Mouse (Mus musculus): ENCODE results near the gene Nsmce4a. TPM values are rescaled to one million over a fixed set of nuclear protein-coding genes. Genes with fewer than 3 reads are reported as not detected.
"Not testable (repeated sequence)": the region's sequence is repeated elsewhere in the genome, so short reads cannot be mapped to it uniquely, and the experiment has no call there.

Nsmce4a gene
- total RNA-seq, 2 experiments from 2014 or later = 28.6 to 33.8 TPM

GRCm38 (mm10) chr7:130546791-130547484, 26.0 kb downstream of the Nsmce4a start:
- DNase-seq = peak; percentile 95
- peak overlapping the region; percentile 99 for H3K27ac ChIP-seq
- H3K4me3 ChIP-seq = peak overlapping the region; percentile 94
- intact Hi-C loops (cut with DNase I) = no loop called here
- peak; percentile 91 for TF ChIP-seq CTCF (IDR thresholded peaks at IDR 0.05)

- no peak for TF ChIP-seq CTCF (IDR thresholded peaks at IDR 0.05)
- DNase-seq = no peak
- Histone ChIP-seq H3K27ac (peak overlapping the region; percentile 99), H3K4me3 (peak overlapping the region; percentile 94)
- intact Hi-C loops (cut with DNase I) = no loop called here
Measured at GRCm38 (mm10) chr7:130546421-130546790, 26.5 kb downstream of the Nsmce4a start.

- Histone ChIP-seq H3K27ac (peak overlapping the region; percentile 99), H3K4me3 (peak overlapping the region; percentile 94)
- DNase-seq = no peak
- no peak for TF ChIP-seq CTCF (IDR thresholded peaks at IDR 0.05)
- intact Hi-C loops (cut with DNase I) = no loop called here
Measured at GRCm38 (mm10) chr7:130545893-130546292, 27.0 kb downstream of the Nsmce4a start.

- H3K27ac ChIP-seq = peak overlapping the region; percentile 99
- no peak for TF ChIP-seq CTCF (IDR thresholded peaks at IDR 0.05)
- DNase-seq = peak; percentile 2
- intact Hi-C loops (cut with DNase I) = no loop called here
- peak overlapping the region; percentile 94; the same call in 1 of the 2 replicates for H3K4me3 ChIP-seq
Measured at GRCm38 (mm10) chr7:130545401-130545800, 27.5 kb downstream of the Nsmce4a start.

GRCm38 (mm10) chr7:130543181-130543580, 29.7 kb downstream of the Nsmce4a start:
- TF ChIP-seq CTCF (IDR thresholded peaks at IDR 0.05) = no peak
- no peak overlapping the region for H3K4me3 ChIP-seq
- intact Hi-C loops (cut with DNase I) = no loop called here
- peak; percentile 1 for DNase-seq
- no peak overlapping the region for H3K27ac ChIP-seq

GRCm38 (mm10) chr7:130540176-130540575, 32.7 kb downstream of the Nsmce4a start:
- intact Hi-C loops (cut with DNase I) = no loop called here
- Histone ChIP-seq H3K27ac (peak overlapping the region; percentile 2; the same call in 1 of the 2 replicates), H3K4me3 (no peak overlapping the region)
- no peak for TF ChIP-seq CTCF (IDR thresholded peaks at IDR 0.05)
- DNase-seq = peak; percentile 11

GRCm38 (mm10) chr7:130537068-130537467, 35.9 kb downstream of the Nsmce4a start:
- Histone ChIP-seq H3K27ac (no peak overlapping the region), H3K4me3 (no peak overlapping the region)
- intact Hi-C loops (cut with DNase I) = loop anchor here (10.0 kb wide), 2 partner anchors 68 to 228 kb away; no protein-coding TSS in a partner anchor
- TF ChIP-seq CTCF (IDR thresholded peaks at IDR 0.05) = no peak
- no peak for DNase-seq

- TF ChIP-seq CTCF (IDR thresholded peaks at IDR 0.05) = peak; percentile 45
- H3K27ac ChIP-seq = no peak overlapping the region
- DNase-seq = no peak
- intact Hi-C loops (cut with DNase I) = loop anchor here (10.0 kb wide), 2 partner anchors 70 to 230 kb away; no protein-coding TSS in a partner anchor
- H3K4me3 ChIP-seq = no peak overlapping the region
Measured at GRCm38 (mm10) chr7:130535174-130535573, 37.7 kb downstream of the Nsmce4a start.

GRCm38 (mm10) chr7:130533316-130534260, 39.3 kb downstream of the Nsmce4a start:
- Histone ChIP-seq H3K4me3 (peak overlapping the region; percentile 10; the same call in 1 of the 2 replicates), H3K27ac (peak overlapping the region; percentile 85)
- peak; percentile 92 for DNase-seq
- intact Hi-C loops (cut with DNase I) = loop anchor here (10.0 kb wide), 2 partner anchors 71 to 231 kb away; no protein-coding TSS in a partner anchor
- TF ChIP-seq CTCF (IDR thresholded peaks at IDR 0.05) = peak; percentile 80

GRCm38 (mm10) chr7:130531138-130531537, 41.8 kb downstream of the Nsmce4a start:
- not testable (repeated sequence) for DNase-seq, H3K27ac ChIP-seq, H3K4me3 ChIP-seq
- intact Hi-C loops (cut with DNase I) = loop anchor here (10.0 kb wide), 2 partner anchors 74 to 234 kb away; no protein-coding TSS in a partner anchor

GRCm38 (mm10) chr7:130527306-130527705, 45.6 kb downstream of the Nsmce4a start:
- no peak for DNase-seq
- TF ChIP-seq CTCF (IDR thresholded peaks at IDR 0.05) = no peak
- no peak overlapping the region for H3K27ac ChIP-seq
- no peak overlapping the region for H3K4me3 ChIP-seq
- intact Hi-C loops (cut with DNase I) = no loop called here

- Histone ChIP-seq H3K4me3 (no peak overlapping the region), H3K27ac (no peak overlapping the region)
- DNase-seq = no peak
- no peak for TF ChIP-seq CTCF (IDR thresholded peaks at IDR 0.05)
- intact Hi-C loops (cut with DNase I) = no loop called here
Measured at GRCm38 (mm10) chr7:130523451-130523850, 49.5 kb downstream of the Nsmce4a start.
